Mouse (Mus musculus): ENCODE results near the gene Jmy.
A peak's percentile ranks its signal among the peaks of the same experiment; 100 is the strongest.
"Not testable (repeated sequence)": the region's sequence is repeated elsewhere in the genome, so short reads cannot be mapped to it uniquely, and the experiment has no call there.

Gene Jmy

DNA sequence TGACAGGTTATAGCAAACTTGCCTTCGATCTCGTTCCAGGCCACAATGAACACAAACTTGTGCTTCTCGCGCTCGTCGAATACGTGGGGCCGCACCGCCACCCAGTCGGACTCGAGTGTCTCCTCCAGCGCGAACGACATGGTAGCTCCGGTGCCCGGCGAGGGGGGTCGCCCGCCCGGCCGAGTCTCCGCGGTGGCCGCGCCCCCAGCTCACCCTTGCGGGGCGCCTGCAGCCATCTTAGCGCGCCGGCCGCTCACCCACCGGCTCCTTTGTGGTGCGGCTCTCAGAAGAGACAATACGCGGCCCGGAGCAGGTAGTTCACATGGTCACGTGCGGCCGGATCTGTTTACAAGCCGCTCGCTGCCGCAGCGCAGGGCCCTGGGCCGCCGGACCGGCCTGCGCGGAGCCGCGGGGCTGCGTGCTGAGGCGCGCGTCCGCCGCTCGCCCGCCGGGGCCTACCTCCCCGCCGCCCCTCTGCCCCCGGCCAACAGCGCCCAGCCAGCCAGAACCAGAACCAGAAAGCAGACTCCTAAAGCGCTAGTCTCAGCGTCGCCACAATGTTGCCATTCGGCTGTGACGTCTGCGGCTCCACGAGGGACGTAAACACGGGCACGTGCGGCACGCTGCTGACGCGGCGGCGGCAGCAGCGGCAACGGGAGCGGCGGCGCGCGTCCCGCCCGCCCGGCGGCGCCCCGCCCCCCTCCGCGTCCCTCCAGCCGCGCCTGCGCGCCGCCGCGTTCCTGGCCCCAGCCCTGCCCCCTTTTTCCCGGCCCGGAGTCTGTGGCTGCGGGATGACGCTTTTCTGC lies at the start of gene Jmy:
Gene Jmy (minus strand): TSS at position 642 of the 806 bp plus-strand sequence.
- peak; percentile 85 for DNase-seq (ENCODE audit: low spot score)

DNA sequence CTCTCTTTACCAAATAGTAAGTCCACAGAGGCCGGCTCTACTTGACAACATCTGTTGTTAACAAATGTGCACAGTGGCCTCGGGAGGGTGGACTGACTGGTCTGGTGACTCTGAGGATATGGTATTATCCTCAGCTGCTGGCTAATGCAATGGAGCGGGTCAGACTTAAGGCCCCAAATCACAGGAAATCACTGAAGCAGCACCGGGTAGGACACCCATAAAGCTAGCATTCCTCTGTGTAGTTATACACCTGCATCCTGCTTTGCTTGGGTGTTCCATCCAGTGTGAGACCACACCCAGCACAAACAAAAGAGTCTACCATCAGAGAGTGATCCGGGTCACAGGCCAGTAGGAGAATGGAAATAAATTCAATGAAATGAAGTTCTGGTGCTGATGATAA lies 48.0 kb upstream of the Jmy start:
- no peak for DNase-seq (ENCODE audit: low spot score)

DNA sequence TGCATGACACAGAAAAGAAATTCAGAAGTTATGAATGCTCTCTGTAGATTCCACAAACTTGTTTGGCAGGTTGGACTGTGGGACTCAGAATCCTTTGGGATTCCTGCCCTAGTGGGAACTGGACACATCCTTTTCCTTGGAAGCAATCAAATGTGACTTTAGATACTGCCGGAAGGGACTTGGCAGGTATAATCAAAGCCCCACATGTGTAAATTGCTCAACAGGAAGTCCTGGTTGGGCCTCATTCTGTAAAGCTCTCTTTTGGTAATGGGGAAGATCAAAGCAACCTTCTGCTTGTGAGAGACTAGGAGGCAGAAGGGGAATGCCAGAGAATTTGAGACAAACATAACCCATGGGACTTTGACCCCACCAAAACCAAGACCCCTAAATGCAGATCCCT lies 46.4 kb upstream of the Jmy start:
- DNase-seq (ENCODE audit: low spot score) = peak; percentile 30

DNA sequence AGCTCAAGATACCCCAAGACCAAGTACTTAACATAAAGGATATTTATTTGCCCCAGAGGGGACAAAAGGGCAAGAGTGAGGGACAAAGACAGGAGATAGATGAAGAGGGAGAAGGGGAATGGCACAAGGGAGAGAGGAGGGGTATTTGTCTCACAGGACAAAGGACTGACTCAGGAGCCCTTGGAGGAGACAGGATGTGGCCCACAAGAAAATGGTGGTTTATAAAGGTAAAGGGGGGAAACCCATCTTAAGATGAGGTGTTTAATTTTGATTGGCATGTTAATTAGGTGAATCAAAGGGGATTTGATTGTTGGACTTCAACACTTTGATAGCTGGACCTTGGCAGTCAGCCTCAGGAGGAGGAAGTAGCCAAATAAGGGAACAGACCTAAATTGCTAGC lies 44.7 kb upstream of the Jmy start:
- DNase-seq (ENCODE audit: low spot score) = no peak

DNA sequence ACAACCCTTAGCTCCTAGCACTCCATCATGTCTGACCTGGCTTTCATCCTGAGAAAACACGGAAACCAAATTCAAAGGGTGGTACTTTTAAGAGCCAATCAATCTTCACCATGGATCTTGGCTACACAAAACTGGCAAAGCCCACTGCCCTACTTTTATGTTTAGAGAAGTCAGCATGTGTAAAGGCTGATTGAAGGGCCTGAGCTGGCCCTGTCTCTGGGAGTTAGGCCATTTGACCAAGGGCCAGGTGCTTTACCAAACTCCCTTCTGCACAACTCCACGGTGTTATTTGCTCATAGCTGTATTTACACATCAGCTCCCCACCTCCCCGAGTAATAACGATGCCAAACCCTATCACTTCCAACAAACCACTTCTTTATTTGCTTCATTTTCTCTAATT lies 39.7 kb upstream of the Jmy start:
- no peak for DNase-seq (ENCODE audit: low spot score)

DNA sequence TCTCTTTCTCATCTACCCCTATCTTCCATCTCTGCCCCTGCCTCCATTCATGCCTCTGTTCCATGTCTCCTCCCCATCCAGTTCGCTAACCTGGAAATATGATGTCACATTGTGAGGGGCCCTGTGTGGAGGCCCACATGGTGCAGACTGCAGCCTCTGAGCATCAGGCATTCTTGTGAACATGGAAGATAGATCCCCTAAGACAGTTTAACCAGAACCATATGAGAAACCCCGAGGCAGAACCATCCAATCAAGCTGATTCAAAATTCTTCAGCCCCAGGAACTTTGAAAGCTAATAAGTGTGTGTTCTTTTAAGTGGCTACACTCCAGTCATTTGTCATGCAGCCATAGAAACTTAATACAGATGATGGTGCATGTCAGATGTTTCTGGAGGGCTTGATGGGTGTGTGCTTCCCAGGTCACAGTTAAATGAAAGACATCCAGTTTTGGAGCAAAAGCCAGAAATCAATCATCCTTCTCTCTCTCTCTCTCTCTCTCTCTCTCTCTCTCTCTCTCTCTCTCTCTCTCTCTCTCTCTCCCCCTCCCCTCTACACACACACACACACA lies 19.2 kb upstream of the Jmy start:
- no peak for DNase-seq (ENCODE audit: low spot score)

DNA sequence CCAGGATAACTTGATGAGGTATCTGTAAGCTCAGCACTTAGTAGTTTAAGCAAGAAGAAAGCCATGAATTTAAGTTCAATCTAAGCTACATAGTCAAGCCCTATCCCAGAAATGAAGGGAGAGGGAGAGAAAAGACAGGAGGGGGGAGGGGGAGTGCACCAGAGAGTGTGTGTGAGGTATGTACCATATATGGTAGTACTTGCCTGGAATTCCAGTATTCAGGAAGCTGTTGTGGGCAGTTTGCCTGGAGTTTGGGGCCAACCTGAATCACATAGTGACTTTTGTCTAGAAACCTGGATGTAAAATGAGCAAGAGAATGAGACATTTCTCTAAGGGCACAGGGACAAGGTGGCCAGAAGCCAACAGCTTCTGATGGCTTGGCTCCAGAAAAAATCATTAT lies 17.6 kb upstream of the Jmy start:
- DNase-seq (ENCODE audit: low spot score) = no peak

DNA sequence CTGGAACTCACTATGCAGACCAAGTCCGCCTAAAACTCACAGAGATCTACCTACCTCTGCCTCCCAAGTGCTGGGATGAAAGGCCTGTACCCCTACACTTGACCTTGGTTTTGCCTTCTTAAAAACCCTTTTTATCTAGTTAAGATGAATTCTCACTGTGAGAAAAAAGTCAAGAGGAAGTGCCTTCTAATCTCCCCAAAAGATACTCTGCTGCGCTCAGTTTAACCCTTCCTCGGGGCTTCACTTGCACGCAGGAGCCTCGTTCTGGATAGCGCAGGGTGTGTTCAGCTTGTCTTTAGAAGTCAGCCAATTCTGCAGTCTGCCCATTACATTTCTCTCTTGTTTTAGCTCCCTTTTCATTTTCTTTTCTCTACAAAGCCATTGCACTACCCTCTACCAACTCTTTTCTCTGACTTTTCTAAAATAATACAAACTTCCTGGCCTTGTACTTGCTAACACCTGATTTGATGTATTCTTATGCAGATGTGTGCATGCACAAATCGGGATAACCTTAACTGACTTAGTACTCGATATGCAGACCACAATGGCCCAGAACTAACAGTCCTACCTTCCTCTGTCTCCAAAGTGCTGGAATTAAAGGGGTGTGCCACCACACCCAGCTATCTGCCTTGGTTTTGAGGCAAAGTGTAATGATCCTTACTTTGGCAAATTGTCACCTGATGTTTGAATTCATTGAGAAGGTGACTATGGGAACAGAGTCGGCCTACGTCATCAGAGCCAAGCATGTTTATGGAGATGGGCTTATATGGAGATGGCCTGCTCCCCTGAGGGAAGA lies 14.6 kb upstream of the Jmy start:
- no peak for DNase-seq (ENCODE audit: low spot score)

DNA sequence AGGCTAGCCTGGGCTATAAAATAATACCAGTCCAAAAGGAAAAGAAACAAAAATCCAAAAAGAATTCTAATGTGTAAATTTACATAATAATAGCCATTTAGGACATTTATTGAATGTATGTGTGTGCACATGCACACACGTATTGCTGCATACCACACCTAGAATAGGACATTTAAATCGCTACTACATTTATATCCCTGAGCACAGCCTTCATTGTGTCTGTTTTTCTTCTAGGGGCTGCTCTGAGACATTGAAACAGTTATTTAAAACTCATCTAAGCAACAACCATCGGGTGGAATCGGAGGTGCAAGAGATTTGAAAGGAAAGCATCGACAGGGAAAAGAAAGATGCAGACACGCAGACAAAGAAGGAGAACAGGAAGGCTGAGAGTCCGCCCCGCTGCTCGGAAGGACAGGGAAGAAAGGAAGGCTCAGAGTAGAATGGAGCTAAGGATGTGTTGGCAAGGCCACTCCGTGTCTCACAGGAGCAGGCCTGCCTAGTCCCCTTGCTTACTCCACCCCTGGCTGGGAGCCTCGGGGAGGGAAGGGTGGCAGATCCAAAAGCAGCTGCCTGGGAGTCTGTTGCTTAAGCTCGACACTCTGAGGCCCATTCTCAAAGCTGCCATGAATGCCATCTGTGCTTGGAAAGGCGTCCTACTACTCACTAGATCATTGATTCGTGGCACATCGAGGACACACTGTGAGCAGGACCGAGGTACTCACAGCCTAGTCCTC lies 11.0 kb upstream of the Jmy start:
- no peak for DNase-seq (ENCODE audit: low spot score)

DNA sequence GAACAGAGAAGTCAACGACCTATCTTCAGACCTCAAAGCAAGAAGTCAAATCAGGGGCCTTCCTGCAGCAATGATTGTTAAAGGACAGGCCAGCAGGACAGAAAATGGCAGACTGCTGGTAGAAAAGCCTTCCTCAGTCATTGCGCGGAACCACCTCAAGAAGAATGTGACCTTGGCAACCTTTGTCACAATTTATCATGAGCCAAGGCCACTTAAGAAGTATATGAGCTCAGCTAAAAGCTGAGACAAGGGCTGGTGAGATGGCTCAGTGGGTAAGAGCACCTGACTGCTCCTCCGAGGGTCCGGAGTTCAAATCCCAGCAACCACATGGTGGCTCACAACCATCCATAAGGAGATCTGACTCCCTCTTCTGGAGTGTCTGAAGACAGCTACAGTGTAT lies 7.3 kb upstream of the Jmy start:
- not testable (repeated sequence) for DNase-seq (ENCODE audit: low spot score)

DNA sequence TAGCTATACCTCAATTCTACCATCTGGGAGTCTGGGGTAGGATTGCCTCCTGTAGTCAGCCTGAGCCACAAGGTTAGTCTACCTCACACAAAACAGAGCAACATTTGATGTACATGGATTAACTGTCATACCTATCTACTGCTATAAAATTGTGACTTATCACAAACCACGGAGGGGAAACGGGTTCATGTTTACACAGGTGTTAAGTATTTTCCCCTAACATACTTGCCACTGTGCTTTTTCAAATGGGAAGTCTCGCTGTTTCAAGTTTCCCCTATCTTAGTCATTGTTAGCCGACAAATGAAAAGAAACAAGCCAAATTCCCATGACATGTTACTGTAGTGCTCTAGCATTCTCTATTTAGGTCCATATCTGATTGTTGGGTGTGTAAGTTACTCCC lies 2.1 kb upstream of the Jmy start:
- DNase-seq (ENCODE audit: low spot score) = no peak

DNA sequence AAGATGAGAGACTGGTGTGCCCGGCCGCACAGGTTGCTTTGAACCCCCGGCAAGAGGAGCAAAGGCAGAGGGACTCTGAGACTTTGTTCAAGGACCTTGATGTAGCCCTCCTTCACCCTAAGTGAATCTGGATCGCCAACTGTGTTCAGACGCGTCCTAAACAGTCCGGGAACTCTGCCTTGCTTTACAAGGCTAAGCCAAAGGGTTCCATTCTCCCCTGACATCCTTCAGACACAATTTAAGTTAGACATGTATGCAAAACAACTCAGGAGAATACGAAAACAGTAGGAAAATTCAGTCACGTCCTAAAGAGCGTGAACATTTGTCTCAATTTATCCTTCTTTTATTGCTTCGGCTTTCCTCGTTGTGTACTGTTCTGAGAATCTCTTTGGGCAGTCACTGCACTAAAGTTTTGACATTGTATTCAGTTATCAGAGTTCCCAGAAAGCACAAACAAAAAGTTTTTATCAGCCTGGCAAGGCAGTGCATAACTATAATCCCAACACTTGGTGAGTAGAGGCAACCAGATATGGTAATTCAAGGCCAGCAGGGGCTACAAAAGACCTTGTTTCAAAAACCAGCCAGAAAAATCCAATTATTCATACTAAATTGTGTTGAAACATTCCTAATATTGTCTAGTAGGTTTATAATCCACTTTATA lies 495 bp upstream of the Jmy start:
- no peak for DNase-seq (ENCODE audit: low spot score)

DNA sequence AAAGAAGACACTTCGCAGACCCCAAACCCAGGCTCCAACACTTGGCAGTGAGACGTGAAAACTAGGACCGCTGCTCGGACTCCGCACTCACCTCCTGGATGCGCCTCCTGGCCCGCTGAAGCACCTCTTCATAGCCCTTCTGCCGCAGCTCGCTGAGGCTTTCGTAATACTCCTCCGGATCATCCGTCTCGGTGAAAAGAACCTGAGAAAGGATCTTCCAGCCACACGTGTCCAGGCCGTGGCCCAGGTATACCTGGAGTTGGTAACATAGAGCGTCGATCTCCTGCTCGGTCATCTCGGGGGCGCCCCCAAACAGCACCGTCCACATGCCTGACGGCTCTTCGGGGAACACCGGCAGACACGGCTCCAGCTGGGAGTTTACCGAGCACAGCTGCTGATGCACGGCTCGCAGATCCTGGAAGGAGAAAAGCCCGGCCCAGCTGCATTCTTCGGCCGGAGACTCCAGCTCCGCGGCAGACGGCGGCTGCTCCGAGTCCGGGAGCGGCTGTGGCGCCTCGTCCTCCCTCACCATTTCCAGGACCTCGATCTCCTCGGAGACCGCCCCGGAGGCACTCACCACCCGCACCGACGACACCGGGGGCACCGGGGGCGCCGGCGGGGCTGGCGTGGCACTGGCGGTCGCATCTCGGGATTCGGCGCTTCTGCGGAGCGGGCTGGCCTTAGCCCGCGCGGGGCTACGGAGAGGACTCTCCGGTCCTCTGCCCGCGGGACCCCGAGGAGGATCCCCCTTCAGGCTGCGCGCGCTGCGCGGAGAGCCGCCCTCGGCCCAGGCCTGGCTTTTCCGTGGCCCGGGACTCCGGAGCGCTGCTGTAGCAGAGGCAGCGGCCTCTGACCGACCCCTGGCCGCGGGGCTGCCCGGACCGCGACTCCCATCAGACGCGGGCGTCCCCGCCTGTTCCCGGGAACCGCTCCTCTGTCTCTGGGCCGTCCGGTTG lies 1.1 kb downstream of the Jmy start:
- peak; percentile 38 for DNase-seq (ENCODE audit: low spot score)

DNA sequence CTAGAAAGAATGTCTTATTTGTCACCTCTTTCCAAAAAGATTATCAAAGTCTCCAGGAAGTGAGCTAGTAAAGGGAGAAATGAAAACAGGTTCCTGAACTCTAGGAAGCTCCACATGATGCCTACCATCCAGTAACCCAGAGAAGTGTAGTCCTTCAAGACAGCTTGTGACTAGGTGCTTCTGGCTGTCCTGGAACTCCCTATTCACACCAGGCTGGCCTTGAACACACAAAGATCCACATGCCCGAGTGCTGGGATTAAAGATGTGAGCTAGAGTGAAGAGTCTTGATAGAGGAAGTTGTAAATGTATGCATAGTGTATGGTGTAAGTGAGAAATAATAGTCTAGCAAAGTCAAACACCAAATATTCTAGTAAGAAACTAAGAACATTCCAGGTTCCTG lies 2.6 kb downstream of the Jmy start:
- no peak for DNase-seq (ENCODE audit: low spot score)

DNA sequence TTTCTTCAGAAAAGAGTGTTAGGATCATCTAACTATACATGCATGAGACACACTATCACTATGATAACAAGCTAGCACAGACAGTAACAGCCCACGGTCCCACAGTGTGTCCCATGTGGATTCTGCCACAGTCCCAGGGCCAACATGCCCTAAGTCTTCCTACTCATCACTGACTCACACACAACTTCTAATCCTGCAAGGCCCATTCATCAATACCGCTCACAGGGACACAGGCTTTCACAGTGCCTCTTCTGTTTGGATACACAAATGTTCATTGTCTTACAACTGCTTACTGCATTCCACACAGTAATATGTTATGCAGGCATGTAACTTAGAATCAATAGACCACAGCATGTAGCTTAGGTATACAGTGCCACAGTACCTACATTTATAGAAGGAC lies 11.1 kb downstream of the Jmy start:
- no peak for DNase-seq (ENCODE audit: low spot score)

DNA sequence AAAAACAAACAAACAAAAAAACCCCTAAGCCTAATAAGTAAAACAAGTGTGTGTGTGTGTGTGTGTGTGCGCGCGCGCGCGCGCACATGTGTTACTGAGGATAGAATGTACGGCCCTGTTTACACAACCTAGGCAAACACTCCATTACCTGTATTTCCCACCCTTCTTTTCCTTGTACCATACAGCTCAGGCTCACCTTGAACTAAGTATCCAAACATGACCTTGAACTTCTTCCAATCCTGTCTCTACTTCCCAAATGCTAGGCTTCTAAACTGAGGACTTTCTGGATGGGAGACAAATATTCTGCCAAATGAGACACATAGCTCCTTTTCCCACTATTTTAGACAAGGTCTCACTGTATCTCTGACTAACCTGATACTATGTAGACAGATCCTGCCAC lies 11.9 kb downstream of the Jmy start:
- DNase-seq (ENCODE audit: low spot score) = no peak

DNA sequence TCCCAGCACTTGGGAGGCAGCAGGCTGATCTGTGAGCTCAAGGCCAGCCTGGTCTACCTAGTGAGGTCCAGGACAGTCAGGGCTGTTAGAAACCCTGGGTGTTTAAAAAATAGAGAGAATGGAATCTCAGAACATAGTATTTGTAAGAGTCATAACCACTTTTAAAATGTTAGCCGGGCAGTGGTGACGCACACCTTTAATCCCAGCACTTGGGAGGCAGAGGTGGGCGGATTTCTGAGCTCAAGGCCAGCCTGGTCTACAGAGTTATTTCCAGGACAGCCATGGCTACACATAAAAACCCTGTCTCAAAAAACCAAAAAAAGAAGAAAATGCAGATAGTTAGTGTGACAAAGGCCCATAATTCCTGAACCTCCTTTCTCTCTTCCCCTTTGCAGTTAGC lies 15.3 kb downstream of the Jmy start:
- no peak for DNase-seq (ENCODE audit: low spot score)

DNA sequence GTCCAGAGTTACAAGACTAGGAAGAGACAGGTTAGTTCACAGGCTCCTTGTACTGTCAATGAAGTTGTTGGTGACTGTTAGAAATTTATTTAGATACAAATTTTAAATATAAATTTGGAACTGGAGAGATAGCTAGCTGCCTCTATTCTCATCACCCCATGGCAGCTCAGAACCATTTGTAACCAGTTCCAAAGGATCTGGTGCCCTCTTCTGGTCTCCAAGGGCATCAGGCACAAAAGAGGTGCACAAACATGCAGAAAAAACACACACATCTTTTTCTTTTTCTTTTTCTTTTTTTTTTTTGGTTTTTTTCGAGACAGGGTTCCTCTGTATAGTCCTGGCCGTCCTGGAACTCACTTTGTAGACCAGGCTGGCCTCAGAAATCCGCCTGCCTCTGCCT lies 18.5 kb downstream of the Jmy start:
- DNase-seq (ENCODE audit: low spot score) = no peak

DNA sequence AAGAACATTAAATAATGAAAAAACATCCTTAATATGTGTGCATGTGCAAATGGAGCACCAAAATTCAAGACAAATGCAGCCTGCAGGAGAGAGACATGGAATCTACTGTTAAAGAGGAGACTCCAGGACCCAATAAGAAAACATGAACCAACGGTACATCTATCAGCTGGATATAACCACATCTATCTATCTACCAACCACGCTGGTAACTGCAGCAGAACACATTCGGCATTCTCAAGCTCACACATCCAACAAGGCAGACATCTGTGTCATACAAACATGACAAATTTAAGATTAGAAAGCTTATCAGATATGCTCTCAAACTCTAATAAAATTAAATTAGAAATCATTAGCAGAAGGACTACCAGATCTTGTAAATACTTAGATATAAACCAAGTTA lies 21.3 kb downstream of the Jmy start:
- DNase-seq (ENCODE audit: low spot score) = no peak

DNA sequence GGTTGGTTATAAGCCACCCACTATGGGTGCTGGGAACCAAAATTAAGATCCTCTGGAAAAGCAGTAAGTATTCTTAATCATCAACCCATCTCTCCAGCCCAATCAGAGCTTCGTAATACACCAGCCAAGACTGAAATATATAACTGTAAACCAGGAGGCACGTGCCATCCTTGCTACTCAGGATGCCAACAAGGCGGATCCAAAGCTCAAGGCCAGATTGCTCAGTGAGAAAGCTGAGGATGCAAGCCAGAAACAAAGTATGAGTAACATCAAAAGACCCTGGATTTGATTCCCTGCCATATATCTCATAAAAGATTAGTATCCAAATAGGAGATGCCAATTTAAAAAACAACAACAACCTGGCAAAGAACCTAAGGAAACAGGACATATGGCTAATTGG lies 31.3 kb downstream of the Jmy start:
- DNase-seq (ENCODE audit: low spot score) = no peak

DNA sequence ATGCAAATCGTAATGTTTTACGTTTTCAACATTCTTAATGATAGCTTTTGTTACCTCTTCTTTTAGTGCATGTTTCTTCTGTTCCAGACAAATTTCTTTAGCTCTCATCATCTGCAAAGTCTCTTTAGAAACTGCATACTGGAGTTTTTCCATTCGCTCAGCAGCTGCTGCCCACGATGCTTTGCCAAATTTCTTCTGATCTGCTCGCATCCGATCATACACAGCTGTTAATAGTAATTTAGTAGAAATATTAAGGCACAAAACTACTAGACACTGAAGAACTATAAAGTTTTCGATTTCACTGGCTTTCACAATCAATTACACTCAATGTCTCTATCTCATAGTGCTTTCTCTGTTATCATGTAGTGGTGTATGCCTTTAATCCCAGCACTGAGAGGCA lies 40.0 kb downstream of the Jmy start:
- no peak for DNase-seq (ENCODE audit: low spot score)
